Mouse (Mus musculus) kidney, embryonic 16.5 days (tissue): Measurements from ENCODE around the gene Acsm2. TPM values are rescaled to one million over a fixed set of nuclear protein-coding genes. Genes with fewer than 3 reads are reported as not detected.

Source experiments
- ATAC-seq: fragments of 200-750 bp; cut with Nextera tagmentation; 2 replicates; pipeline ENCODE4 v1.8.0; 2017; ENCODE audit warnings: moderate TSS enrichment; ENCODE audit not compliant: low FRiP score, low TSS enrichment
- H3K27ac ChIP-seq: fragments of 300-500 bp; sonication (generic); 2 replicates; pipeline ENCODE4 v1.5.1; 2014; ENCODE audit warnings: low read length
- H3K27me3 ChIP-seq: fragments of 300-500 bp; sonication (generic); 2 replicates; pipeline ENCODE4 v1.6.1; 2014; ENCODE audit warnings: low read length, control low read depth, mixed read lengths; ENCODE audit not compliant: insufficient read depth
- H3K36me3 ChIP-seq: fragments of 300-500 bp; sonication (generic); 2 replicates; pipeline ENCODE4 v1.6.1; 2014; ENCODE audit warnings: low read length, control low read depth, mixed read lengths; ENCODE audit not compliant: insufficient read depth
- H3K4me1 ChIP-seq: fragments of 300-500 bp; sonication (generic); 2 replicates; pipeline ENCODE4 v1.6.1; 2014; ENCODE audit warnings: low read length, control low read depth, mixed read lengths; ENCODE audit not compliant: insufficient read depth
- H3K4me2 ChIP-seq: fragments of 300-500 bp; sonication (generic); replicated peaks from 2 replicates; pipeline ENCODE4 v1.6.1; 2014; ENCODE audit warnings: low read depth, low read length
- H3K4me3 ChIP-seq: fragments of 300-500 bp; sonication (generic); 2 replicates; pipeline ENCODE4 v1.5.1; 2014; ENCODE audit warnings: mild to moderate bottlenecking, low read length
- H3K9ac ChIP-seq: fragments of 300-500 bp; sonication (generic); replicated peaks from 2 replicates; pipeline ENCODE4 v1.6.1; 2014; ENCODE audit warnings: low read length
- H3K9me3 ChIP-seq: fragments of 300-500 bp; sonication (generic); 2 replicates; pipeline ENCODE4 v1.6.1; 2016; ENCODE audit warnings: low read length, control low read depth
- WGBS: fragments of 180-500 bp; shearing (Covaris S2); extraction: QIAGEN DNeasy Blood & Tissue Kit; methylation state at CpG from one replicate; pipeline ENCODE4 v1.1.7; 2014; 5-methylcytosine and 5-hydroxymethylcytosine counted together
- polyA plus RNA-seq: library from polyadenylated mRNA; unstranded; fragments of >200 nt; fragmentation: Nextera tagmentation; extraction: Ambion mirVana; gene quantifications from 2 replicates; pipeline ENCODE4 v1.2.1, GENCODE M21; 2015

Acsm2 gene
- polyA plus RNA-seq, 1 experiment from 2014 or later = 59.8 TPM

GRCm38 (mm10) chr7:119525881-119526281 lies 28.3 kb upstream of the Acsm2 start:
- Histone ChIP-seq H3K36me3 (no peaks in the 10 kb centered on the region), H3K9me3 (no peaks in the 10 kb centered on the region), H3K4me3 (no peak overlapping the region), H3K27me3 (no peaks in the 10 kb centered on the region), H3K27ac (peak overlapping the region; percentile 57; the same call in 1 of the 2 replicates), H3K4me2 (no peak overlapping the region), H3K9ac (peak overlapping the region; percentile 38; the same call in 1 of the 2 replicates), H3K4me1 (peaks cover 9% of the 10 kb centered on the region)
- ATAC-seq = peak; percentile 74; the same call in 1 of the 2 replicates
- WGBS = 19% methylated on average over 2 of the region's 2 CpGs

- WGBS = 73% methylated on average over 13 of the region's 13 CpGs
These were observed 27.7 kb upstream of the Acsm2 start for GRCm38 (mm10) chr7:119526486-119526885.

GRCm38 (mm10) chr7:119527135-119527534 lies 27.0 kb upstream of the Acsm2 start:
- Histone ChIP-seq H3K36me3 (no peaks in the 10 kb centered on the region), H3K4me3 (no peak overlapping the region), H3K4me1 (peaks cover 9% of the 10 kb centered on the region), H3K27me3 (no peaks in the 10 kb centered on the region), H3K9ac (no peak overlapping the region), H3K27ac (peak overlapping the region; percentile 65), H3K9me3 (no peaks in the 10 kb centered on the region), H3K4me2 (no peak overlapping the region)
- 92% methylated on average over 1 of the region's 1 CpGs for WGBS
- ATAC-seq = no peak

More at GRCm38 (mm10) chr7:119526486-119526885, 27.7 kb upstream of the Acsm2 start:
- ATAC-seq = no peak
- Histone ChIP-seq H3K27me3 (no peaks in the 10 kb centered on the region), H3K4me1 (peaks cover 9% of the 10 kb centered on the region), H3K36me3 (no peaks in the 10 kb centered on the region), H3K27ac (peak overlapping the region; percentile 57; the same call in 1 of the 2 replicates), H3K4me3 (no peak overlapping the region), H3K9ac (peak overlapping the region; percentile 38; the same call in 1 of the 2 replicates), H3K4me2 (no peak overlapping the region), H3K9me3 (no peaks in the 10 kb centered on the region)

GRCm38 (mm10) chr7:119527548-119527947 lies 26.6 kb upstream of the Acsm2 start:
- H3K4me3 ChIP-seq = no peak overlapping the region
- H3K4me1 ChIP-seq = peaks cover 9% of the 10 kb centered on the region
- no peaks in the 10 kb centered on the region for H3K36me3 ChIP-seq
- H3K9ac ChIP-seq = no peak overlapping the region
- H3K27me3 ChIP-seq = no peaks in the 10 kb centered on the region
- ATAC-seq = peak; percentile 47; the same call in 1 of the 2 replicates
- H3K9me3 ChIP-seq = no peaks in the 10 kb centered on the region
- no peak overlapping the region for H3K4me2 ChIP-seq
- peak overlapping the region; percentile 65 for H3K27ac ChIP-seq
- WGBS = 20% methylated on average over 2 of the region's 2 CpGs

- H3K36me3 ChIP-seq = no peaks in the 10 kb centered on the region
- H3K4me3 ChIP-seq = no peak overlapping the region
- no peak overlapping the region for H3K9ac ChIP-seq
- H3K27ac ChIP-seq = 0 out of 2 replicates have a peak overlapping the region, but pooled peaks have one; percentile 29
- no peak for ATAC-seq
- WGBS = 70% methylated on average over 7 of the region's 7 CpGs
- H3K27me3 ChIP-seq = no peaks in the 10 kb centered on the region
- no peaks in the 10 kb centered on the region for H3K9me3 ChIP-seq
- H3K4me2 ChIP-seq = no peak overlapping the region
- H3K4me1 ChIP-seq = peaks cover 9% of the 10 kb centered on the region
These were observed 25.5 kb upstream of the Acsm2 start for GRCm38 (mm10) chr7:119528617-119529016.

- H3K27ac ChIP-seq = peak overlapping the region; percentile 31; the same call in 1 of the 2 replicates
- H3K9ac ChIP-seq = no peak overlapping the region
- H3K4me2 ChIP-seq = no peak overlapping the region
- ATAC-seq = no peak
- H3K36me3 ChIP-seq = no peaks in the 10 kb centered on the region
- H3K4me3 ChIP-seq = no peak overlapping the region
- WGBS = 42% methylated on average over 1 of the region's 1 CpGs
- no peaks in the 10 kb centered on the region for H3K27me3 ChIP-seq
- H3K9me3 ChIP-seq = no peaks in the 10 kb centered on the region
- peaks cover 2% of the 10 kb centered on the region for H3K4me1 ChIP-seq
These were observed 21.2 kb upstream of the Acsm2 start for GRCm38 (mm10) chr7:119532924-119533323.

- no peak overlapping the region for H3K4me2 ChIP-seq
These were observed 19.8 kb upstream of the Acsm2 start for GRCm38 (mm10) chr7:119534389-119534788.

GRCm38 (mm10) chr7:119542445-119542844 lies 11.7 kb upstream of the Acsm2 start:
- Histone ChIP-seq H3K36me3 (no peaks in the 10 kb centered on the region), H3K4me1 (no peaks in the 10 kb centered on the region), H3K27ac (no peak overlapping the region), H3K9me3 (peaks cover 4% of the 10 kb centered on the region; the same call in 1 of the 2 replicates), H3K4me3 (no peak overlapping the region), H3K4me2 (no peak overlapping the region), H3K9ac (no peak overlapping the region), H3K27me3 (no peaks in the 10 kb centered on the region)
- no peak for ATAC-seq
- 66% methylated on average over 2 of the region's 2 CpGs for WGBS

More at GRCm38 (mm10) chr7:119534389-119534788, 19.8 kb upstream of the Acsm2 start:
- Histone ChIP-seq H3K27ac (no peak overlapping the region), H3K36me3 (no peaks in the 10 kb centered on the region), H3K9me3 (no peaks in the 10 kb centered on the region), H3K4me3 (no peak overlapping the region), H3K9ac (no peak overlapping the region), H3K4me1 (no peaks in the 10 kb centered on the region), H3K27me3 (no peaks in the 10 kb centered on the region)
- 85% methylated on average over 2 of the region's 2 CpGs for WGBS
- no peak for ATAC-seq

- Histone ChIP-seq H3K4me1 (no peaks in the 10 kb centered on the region), H3K4me3 (no peak overlapping the region), H3K27ac (no peak overlapping the region), H3K4me2 (no peak overlapping the region), H3K9ac (no peak overlapping the region), H3K36me3 (no peaks in the 10 kb centered on the region), H3K27me3 (no peaks in the 10 kb centered on the region), H3K9me3 (peaks cover 4% of the 10 kb centered on the region; the same call in 1 of the 2 replicates)
- ATAC-seq = no peak
These were observed 8.6 kb upstream of the Acsm2 start for GRCm38 (mm10) chr7:119545572-119545971.

GRCm38 (mm10) chr7:119550471-119551222 lies 3.5 kb upstream of the Acsm2 start:
- Histone ChIP-seq H3K27ac (no peak overlapping the region), H3K27me3 (no peaks in the 10 kb centered on the region), H3K4me2 (no peak overlapping the region), H3K4me3 (no peak overlapping the region), H3K9ac (no peak overlapping the region), H3K4me1 (no peaks in the 10 kb centered on the region), H3K9me3 (no peaks in the 10 kb centered on the region), H3K36me3 (no peaks in the 10 kb centered on the region)
- ATAC-seq = no peak
- WGBS = 81% methylated on average over 3 of the region's 3 CpGs
